Mouse (Mus musculus): ENCODE data around the gene Itpripl2.

- TF ChIP-seq GATA1 (IDR thresholded peaks at IDR 0.05; ENCODE audit: borderline replicate concordance, low read length) (no peak), CTCF (IDR thresholded peaks at IDR 0.05; ENCODE audit: low read depth, low read length) (no peak), TAL1 (conservative IDR thresholded peaks at IDR 0.05; ENCODE audit: low read depth, low read length) (no peak)
These were observed 42.6 kb upstream of the Itpripl2 start for GRCm38 (mm10) chr7:118534326-118534725.

Data from G1E (cell line).